Mouse (Mus musculus) layer of hippocampus, adult 18-20 months (tissue): ENCODE data around the gene Tdg. TPM values are rescaled to one million over a fixed set of nuclear protein-coding genes. Genes with fewer than 3 reads are reported as not detected.
"Not testable (repeated sequence)": the region's sequence is repeated elsewhere in the genome, so short reads cannot be mapped to it uniquely, and the experiment has no call there.

ENCODE experiments used
- DNase-seq, 2 experiments: peaks; one replicate each; pipeline ENCODE4 v3.0.0; 2022; ENCODE audit warnings: low spot score in 2 of 2
- long read RNA-seq: library from polyadenylated mRNA; stranded (forward); transcript quantifications from one replicate; pipeline ENCODE4 v2.0.0, GENCODE M21; 2021
- total RNA-seq, 2 experiments: library from RNA; stranded (reverse); gene quantifications; 2 replicates each; pipeline ENCODE4 v1.2.3; 2021

Gene Tdg
- 10 to 100 TPM; 32.6 to 35.1 TPM for total RNA-seq
- long read RNA-seq, transcript Tdg-208 (10 exons, 3,502 nt), result major isoform, 32 of 49 reads
- long read RNA-seq, partial matches to known transcripts, result 3 of 49 reads
- long read RNA-seq, other reads (novel, unspliced or antisense), result 12 of 49 reads

DNA sequence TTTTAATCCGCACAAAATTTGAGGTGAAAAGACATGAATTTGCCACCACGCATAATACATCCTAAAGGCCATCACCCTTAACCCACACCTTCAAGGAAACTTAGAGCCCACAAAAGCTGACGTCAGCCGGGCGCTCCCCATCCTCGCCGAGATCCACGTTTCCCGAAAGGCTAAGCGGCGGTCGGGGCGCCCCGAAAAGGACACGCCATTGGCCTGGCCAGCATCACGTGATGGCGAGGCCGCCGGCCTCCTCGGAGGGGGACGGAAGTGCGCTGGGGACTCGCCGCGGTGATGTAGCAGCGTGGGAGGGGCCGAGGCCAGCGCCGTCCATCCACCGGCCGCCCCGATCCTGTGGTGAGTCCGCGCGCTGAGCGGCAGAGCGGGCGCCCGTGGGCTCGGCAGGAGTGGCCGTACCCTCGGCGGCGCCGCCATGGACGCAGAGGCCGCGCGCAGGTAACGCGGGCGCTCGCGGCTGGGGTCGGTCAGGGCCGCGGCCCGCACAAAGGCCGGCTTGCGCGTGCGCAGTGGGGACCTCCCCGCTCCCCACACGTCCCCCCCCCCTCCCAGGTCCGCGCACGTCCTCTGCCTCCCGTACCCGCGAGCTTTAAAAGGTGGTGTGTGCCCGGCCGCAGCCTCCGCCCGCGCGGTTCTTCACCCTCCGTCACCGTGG lies at the start of gene Tdg:
Gene Tdg (plus strand): TSS at position 243 of the 670 bp plus-strand sequence.
- DNase-seq, result peak; percentile 88 to 91

- not testable (repeated sequence) for DNase-seq
Measured at GRCm38 (mm10) chr10:82589673-82590072, 40.0 kb upstream of the Tdg start.

- not testable (repeated sequence) for DNase-seq
Measured at GRCm38 (mm10) chr10:82594421-82594820, 35.2 kb upstream of the Tdg start.

GRCm38 (mm10) chr10:82622235-82622634 lies 7.4 kb upstream of the Tdg start:
- DNase-seq, result no peak

DNA sequence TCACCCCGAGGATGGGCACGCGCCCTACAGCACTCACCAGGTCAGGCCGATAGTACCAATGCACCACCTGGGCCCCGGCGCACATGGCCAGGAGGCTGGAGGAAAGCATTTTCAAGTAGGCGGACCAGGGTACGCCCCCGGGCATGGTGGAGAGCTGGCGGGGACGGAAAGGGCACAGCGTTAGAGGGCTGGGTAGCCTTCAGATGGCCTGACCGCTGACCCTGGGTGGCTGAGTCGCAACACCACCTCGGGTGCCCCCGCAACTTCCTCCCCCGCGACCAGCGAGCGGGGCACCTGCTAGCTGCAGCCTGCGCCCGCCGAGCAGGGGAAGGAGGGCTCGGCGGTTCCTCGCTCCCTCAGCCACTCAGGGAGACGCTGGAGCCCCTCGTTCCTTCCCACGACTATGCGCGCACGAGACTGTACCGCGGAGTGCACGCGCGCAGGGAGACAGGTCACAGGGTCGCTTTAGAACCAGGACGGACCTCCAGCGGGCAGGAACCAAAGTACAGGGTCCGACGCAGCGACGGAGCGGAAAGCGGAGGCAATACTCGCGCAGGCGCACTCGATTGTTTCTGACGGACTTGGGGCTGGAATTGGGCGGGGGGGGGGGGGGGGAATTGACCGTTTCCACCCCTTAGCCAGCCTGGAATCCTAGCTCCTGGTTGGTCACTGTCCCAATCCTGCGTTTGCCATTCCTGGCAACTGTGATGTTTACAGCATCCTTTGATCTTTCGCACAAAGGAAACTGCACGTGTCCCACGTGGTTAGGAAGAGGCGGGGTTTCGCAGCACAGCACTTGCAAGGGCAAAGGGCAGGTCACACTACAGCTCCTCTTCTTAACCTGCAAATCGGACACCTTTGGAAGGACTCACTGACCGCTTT lies 6.7 kb upstream of the Tdg start, which contains the start of gene 1190007I07Rik:
Gene 1190007I07Rik (minus strand): TSS at position 558 of the 882 bp plus-strand sequence.
- DNase-seq, result peak; percentile 62 to 88

- not testable (repeated sequence) for DNase-seq
Measured at GRCm38 (mm10) chr10:82623553-82623932, 6.1 kb upstream of the Tdg start.

GRCm38 (mm10) chr10:82629111-82629585 lies 480 bp upstream of the Tdg start:
- no peak for DNase-seq

- DNase-seq, result no peak
Measured at GRCm38 (mm10) chr10:82630497-82630896, 869 bp downstream of the Tdg start.

DNA sequence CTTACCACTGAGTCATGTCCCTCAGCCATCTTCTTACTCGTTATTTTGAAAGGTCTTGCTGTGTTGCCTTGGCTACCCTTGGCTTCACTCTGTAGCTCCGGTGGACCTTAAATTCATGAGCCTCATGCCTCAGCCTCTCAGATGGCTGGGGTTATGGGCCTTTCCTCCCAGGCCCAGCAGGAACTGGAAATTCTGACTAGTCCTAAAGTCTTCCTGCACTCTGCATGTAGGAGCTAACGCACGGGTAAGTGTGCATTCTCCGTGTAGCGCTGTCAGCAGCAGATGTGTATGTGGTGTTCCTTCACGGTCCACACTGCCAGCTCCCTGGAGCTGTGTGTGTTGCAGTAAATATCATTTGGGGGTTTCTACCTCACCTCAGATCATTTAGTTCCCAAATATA lies 1.5 kb downstream of the Tdg start:
- no peak for DNase-seq

- DNase-seq, result no peak
Measured at GRCm38 (mm10) chr10:82632496-82633280, 3.1 kb downstream of the Tdg start.

DNA sequence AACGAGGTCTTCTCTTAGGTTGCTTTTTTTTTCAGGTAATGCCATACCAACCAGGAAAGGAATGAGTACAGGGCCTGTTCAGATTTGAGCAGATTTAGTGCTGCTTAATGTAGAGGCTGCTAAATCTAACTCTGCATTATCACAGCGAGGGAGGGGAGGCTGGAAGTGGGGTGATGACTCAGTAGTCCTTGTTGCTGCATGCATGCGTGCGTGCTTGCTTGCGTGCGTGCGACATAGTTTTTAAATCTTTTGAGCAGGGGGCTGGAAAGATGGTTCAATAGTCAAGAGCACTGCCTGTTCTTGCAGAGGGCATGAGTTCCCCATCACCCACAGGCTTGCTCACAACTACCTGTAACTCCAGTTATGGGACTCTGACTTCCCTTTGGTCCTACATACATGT lies 4.7 kb downstream of the Tdg start:
- DNase-seq, result no peak

DNA sequence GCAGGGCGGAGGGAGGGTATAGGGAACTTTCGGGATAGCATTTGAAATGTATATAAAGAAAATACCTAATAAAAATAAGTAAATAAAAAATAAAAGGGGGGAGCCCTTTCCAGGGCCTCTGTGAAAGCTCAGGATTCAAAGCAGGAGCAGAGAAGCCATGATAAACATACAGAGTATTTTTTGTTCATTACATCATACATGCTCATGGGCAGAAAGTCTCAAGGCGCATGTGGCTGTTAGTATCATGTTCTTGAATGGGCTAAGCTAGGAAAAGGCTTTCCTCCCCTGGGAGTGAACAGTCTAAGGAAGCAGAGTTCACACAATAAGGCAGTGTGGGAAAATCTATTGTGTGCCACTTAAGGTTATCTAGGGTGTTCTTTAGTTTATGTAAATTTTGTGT lies 6.7 kb downstream of the Tdg start:
- DNase-seq, result no peak

DNA sequence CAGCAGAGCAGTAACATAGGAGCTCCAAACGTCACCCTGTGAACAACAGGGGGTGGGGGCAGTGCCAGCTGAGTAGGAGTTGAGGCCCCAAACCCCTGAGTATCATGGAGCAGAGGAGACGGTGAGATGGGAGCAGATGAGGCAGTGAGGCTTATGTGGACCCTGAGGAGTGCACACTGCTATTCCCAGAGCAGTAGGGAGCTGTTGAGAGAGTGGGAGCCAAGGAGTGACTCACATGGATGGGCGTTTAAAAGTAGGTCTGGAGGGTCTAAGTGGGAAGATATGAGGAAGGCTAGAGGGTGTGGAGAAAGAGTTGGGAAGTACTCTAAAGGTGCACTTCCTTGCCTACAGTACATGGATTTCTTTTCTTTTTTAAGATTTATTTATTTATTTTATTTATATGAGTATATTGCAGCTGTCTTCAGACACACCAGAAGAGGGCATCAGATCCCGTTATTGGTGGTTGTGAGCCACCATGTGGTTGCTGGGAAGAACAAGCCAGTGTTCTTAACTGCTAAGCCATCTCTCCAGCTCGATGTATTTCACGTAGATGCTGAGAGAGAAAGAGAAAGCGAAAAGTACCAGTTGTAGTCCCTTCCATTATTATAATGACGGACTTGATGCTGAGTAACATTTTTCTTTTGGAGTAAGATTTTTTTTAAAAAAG lies 9.5 kb downstream of the Tdg start:
- DNase-seq, result no peak

DNA sequence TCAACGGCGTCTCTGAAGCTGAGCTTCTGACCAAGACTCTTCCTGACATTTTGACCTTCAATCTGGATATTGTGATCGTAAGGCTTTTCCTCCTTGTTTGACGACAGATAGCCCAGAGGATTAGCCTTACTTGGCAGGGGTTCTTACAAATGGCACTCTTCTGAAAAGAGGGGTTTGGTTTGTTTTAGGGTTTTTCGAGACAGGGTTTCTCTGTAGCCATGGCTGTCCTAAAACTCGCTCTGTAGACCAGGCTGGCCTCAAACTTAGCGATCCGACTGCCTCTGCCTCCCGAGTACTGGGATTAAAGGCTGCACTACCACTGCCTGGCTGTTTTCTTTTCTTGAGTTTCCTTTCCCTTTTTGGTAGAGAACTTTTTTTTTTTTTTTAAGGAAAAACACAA lies 11.9 kb downstream of the Tdg start:
- no peak for DNase-seq

DNA sequence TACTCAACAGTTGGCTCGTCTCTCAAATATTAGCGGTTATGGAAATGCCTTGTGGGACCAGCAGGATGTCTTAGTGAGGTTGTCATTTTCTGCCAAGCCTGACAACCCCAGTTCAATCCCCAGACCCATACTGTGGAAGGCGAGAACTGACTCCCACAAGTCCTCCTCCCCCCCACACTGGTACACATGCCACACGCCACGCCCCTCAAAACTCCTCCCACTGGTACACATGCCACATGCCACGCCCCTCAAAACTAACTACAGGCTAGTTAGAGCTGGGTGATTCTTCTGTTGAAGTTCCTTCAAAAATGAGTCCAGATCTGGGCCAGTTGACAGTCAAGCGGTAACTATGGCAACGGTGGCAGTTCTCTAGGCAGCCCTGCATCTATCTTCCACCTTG lies 16.5 kb downstream of the Tdg start:
- peak in 1 of 2 experiments; percentile 49 for DNase-seq

- DNase-seq, result no peak
Measured at GRCm38 (mm10) chr10:82647205-82647811, 17.7 kb downstream of the Tdg start.

DNA sequence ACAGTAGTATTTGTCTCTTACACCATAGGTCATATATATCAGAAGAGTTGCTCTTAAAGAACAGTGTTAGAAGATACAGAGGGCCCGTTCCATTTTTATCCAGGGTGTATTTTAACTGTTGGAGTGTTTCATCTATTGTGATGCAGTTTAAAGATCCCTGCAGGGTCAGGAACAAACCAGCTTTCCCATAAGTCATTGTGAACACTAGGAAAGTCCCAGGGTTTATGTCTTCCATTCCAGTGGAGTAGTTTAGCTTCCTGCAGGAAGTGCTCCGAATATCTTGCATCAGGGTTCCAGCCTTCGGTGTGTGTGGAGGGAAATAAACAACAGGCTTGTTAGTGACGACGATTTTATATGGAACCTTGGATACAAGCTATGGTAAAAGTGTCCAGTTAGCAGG lies 21.6 kb downstream of the Tdg start:
- DNase-seq, result no peak

DNA sequence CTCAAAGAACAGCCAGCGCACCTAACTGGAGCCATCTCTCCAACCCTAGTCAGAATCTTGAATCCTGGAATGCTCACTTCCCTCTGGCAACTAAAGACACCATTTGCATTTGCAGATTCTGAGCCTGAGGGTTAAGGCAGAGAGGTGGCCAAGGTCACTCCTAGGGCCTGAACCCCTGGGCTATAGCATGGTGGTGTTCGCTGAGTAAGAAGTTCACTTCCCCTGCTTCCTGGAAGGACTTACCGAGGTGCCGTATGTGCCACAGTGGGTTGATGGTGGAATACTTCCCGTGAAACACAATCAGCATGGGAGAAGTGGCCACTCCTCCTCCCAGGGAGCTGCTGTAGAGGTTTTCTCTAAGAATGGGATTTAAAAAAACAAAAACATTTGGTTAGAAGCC lies 23.0 kb downstream of the Tdg start:
- DNase-seq, result no peak

- DNase-seq, result no peak
Measured at GRCm38 (mm10) chr10:82654581-82654980, 25.0 kb downstream of the Tdg start.

DNA sequence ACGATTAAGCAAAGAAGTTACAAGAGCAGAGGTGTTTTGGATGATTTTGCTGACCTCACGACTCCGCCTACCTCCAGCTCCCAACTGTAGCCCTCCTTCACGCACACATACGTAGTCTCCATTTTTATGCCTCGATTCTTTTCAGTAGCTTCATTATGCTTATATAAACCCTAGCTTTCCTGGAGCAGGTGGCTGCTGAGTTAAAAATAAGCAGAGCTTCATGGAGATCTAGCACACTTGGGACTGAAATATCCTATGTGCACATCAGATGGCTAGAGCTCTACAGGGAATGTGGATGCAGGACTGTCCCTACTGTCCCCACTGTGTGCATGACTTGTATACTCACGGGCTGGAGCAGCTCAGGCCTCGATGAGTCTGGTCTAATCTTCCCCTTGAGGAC lies 32.2 kb downstream of the Tdg start:
- peak in 1 of 2 experiments; percentile 68 for DNase-seq
